Mouse (Mus musculus): ENCODE data around the gene Slc25a43. TPM values are rescaled to one million over a fixed set of nuclear protein-coding genes. Genes with fewer than 3 reads are reported as not detected.

Gene Slc25a43
- under 1 TPM; 0.33 to 0.68 TPM for total RNA-seq (2021)

GRCm38 (mm10) chrX:36743503-36744101 lies at the start of gene Slc25a43:
Slc25a43 (plus strand) TSS chrX:36743659.
- peak; percentile 19 for DNase-seq

- no peak for DNase-seq
Observed at GRCm38 (mm10) chrX:36740124-36740951, 3.1 kb upstream of the Slc25a43 start.

DNA sequence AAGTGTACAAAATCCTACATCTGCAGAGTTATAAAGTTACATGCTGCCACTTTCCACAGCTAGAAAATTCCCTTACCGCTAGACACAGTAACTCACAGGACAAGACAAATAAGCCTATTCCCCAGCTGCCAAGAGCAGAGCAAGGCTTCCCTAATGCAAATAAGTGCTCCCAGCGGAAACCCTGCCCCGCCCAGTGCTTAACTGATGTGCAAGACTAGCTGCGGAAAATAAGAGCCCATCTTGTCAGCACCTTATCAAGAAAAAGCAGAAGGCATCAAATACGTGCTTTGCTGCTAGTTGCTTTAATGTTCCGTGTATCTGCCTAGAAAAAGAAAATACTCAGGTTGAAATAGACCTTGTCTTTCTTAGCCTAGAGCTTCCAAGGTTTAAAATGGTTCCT lies 2.2 kb upstream of the Slc25a43 start:
- DNase-seq = no peak

- DNase-seq = no peak
Observed at GRCm38 (mm10) chrX:36742744-36743143, 715 bp upstream of the Slc25a43 start.

DNA sequence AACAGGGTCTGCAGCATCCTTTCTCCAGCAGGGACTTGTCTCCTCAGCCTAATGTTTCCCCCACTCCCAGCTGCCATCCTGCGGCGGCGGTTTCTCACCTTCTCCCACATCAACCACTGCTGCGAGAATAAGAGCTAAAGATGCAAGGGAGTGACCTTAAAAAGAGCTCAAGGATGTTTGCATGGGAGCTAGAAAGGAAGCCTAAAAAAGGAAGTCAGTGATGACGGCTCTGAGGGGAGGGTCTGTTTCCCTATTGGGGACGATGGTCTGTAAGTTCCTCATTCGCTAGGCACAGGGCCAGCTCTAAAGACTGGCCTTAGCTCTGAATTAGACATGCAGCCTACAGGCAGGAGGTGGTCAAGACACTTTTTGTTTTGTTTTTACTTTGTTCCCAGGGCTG lies 1.3 kb downstream of the Slc25a43 start:
- DNase-seq = peak; percentile 53

DNA sequence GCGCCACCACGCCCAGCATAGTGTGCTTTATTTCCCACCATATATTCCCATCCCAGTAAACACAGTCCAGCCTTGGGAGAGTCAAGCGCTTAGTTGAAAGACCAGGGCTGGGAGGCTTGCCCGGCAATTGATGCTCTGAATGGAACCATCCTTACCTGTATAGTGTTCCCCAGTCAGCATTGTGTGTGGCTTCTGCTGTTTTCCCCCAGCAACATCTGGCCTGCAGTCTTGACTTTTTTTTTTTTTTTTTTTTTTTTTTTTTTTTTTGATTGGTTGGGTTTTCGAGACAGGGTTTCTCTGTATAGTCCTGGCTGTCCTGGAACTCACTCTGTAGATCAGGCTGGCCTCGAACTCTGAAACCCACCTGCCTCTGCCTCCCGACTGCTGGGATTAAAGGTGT lies 1.9 kb downstream of the Slc25a43 start:
- DNase-seq = no peak

DNA sequence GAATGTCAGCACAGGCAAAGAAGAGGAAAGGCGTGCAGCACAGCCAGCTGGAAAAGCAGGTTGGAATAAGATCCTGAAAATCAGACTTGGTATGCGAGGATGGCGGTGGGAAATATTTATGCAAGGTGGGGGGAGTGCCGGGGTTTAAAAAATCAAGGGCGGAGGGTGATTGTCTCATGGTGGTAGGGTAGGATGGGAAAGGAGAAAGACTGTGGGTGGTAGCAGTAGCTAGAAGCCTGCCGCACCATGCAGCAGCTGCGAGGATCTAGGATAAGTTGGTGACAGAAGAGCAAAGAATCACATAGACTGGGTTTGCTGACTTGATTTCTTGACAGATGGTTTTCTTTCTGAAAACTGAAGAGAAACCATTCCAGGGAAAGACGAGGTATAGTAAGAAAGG lies 3.3 kb downstream of the Slc25a43 start:
- no peak for DNase-seq

DNA sequence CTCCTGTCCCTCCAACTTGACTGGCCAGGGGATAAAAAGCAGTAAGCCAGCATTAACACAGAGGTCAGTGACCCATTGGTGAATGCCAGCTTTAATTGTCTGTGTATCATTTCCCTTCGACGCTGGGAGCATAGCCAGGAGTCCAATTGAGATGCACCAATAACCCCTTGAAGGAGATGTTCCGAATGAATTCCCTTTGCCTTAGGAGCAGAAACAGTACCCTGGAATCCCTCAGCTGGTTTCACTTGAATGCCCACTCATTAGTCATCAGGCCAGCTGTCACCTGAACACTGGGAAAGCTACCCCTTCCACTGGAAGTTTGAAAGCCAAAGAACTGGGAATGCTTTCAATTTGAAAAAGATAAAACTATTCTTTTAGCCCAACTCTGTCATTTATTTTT lies 5.1 kb downstream of the Slc25a43 start:
- DNase-seq = no peak

- DNase-seq = no peak
Observed at GRCm38 (mm10) chrX:36749281-36749785, 5.9 kb downstream of the Slc25a43 start.

DNA sequence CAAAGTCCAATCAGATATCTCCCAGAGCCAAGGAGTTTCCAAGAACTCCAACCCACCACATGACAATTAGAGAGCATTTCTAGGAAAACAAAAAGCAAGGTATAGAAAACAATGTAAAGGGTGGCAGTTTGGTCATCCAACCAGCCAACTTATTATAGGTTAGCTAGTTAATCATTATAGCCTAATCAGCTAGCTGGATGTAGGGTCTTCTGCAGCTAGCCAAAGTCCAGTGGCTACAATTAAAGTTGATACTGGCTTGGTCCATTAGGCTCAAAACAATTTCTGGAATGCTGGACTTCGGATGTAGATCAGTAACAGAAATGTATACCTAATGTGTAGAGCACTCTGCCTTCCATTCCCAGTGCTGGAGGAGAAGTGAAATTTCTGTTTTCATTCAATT lies 7.1 kb downstream of the Slc25a43 start:
- DNase-seq = no peak

DNA sequence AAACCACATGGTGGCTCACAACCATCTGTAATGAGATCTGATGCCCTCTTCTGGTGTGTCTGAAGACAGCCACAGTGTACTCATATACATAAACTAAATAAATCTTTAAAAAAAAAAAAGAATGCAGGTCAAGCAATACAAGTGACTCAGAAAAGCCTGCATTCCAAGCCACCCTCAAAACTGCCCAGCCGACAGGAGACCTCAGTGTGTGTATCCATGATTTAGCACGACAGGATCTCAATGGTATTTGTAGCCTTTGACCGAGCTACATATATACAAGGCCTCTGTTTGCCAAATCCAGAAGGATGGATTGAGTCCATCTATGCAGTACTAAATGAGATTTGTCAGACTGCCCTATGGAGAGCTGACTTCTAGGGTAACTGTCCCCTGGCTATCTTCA lies 9.1 kb downstream of the Slc25a43 start:
- DNase-seq = no peak

GRCm38 (mm10) chrX:36757796-36758472 lies 14.5 kb downstream of the Slc25a43 start:
- DNase-seq = no peak

DNA sequence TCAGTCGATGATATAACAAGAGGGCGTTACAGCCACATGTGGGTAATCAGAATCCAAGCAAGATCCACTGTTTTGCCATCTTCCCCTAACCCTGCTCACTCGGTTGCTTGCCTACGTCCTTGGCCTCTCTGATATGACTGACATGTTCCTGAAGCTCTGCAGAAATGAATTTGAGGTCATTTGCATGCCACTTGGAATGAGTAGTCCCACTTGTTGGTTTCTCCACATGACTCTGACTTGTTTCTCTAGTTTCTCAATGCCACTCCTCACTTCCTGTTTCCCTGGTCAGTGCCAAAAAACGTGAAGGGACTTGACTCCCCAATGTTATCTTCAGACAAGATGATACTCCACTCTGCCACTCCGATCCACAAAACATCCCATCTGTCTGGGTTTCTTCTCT lies 15.1 kb downstream of the Slc25a43 start:
- no peak for DNase-seq

DNA sequence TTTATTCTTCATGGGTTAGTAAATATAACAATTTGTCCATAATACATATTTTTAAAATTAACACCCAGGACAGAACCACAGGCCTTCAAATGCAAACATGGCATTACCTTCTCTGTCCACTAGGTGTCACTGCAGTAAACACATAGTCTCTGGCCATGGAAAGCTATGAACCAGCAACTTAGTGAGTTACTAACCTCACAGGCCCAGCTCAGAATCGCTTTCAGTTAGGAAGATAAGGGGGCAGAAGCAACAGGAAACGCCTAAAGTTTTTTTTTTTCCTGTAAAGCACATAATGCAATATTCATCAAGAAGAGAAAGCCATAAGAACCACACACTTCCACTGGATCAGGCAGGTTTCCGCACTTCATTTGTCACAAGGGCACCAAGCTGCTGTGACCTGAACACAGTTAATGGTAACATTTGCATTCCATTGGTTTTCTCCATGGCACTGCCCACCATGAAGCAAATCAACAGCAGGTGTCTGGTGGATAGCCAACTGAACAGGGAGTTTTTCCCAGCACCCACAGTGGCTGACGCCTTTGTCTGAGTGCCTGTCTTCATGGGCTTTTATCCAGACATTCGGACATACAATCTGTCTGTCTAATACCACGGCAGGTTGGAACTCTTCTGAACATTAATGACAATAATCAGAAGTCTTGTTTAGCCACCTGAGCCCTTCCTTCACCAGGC lies 17.6 kb downstream of the Slc25a43 start:
- DNase-seq = peak; percentile 59

GRCm38 (mm10) chrX:36762289-36762688 lies 18.8 kb downstream of the Slc25a43 start:
- no peak for DNase-seq

DNA sequence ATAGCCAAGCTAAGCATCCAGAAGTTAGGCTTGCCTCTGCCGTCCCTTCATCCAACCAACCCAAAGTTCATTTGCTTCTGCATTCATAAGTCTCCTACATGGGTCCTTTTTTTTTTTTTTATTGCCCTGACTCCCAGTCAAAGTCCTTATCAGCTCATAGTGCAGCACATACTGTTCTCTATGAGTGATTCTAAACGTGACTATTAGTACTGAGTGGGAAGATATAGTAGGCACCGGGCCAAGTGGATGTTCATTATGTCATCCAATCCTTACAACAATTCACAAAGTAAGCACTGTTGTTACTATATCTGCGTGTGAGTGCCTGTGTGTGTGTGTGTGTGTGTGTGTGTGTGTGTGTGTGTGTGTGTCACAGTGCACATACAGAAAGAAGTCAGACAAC lies 19.4 kb downstream of the Slc25a43 start:
- peak; percentile 14 for DNase-seq

DNA sequence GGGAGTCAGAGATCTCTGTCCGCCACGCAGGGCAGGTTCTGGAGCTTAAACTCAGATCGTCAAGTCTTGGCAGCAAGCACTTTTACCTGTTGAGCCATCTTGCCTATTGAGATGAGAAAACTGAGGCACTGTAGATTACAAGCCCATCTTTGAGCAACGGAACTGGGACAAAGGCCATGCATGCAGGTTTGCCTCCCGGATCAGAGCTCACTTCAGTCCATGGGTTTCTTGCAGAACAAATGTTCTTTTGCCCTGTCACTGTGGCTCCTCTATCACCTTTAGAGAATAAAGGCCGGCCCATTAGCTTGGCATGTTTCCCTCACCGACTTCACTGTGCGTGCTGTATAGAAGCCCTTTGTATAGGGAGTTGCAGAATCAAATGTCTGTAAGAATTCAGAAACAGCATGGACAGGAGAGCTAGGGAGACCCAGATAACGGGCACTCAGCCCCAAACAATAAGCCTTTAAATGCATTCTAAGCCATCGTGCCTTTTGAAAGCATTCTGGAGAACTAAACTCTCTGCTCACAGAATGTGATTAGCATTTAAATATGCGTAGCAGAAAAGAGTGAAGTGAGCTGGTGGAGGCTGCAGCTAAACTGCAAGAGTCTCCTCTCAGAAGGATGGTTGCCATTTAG lies 20.0 kb downstream of the Slc25a43 start:
- no peak for DNase-seq

- DNase-seq = no peak
Observed at GRCm38 (mm10) chrX:36763934-36764317, 20.5 kb downstream of the Slc25a43 start.

GRCm38 (mm10) chrX:36767386-36767785 lies 23.9 kb downstream of the Slc25a43 start:
- no peak for DNase-seq

GRCm38 (mm10) chrX:36772591-36772990 lies 29.1 kb downstream of the Slc25a43 start:
- no peak for DNase-seq

- no peak for DNase-seq
Observed at GRCm38 (mm10) chrX:36775520-36775919, 32.1 kb downstream of the Slc25a43 start.

- DNase-seq = no peak
Observed at GRCm38 (mm10) chrX:36777694-36778093, 34.2 kb downstream of the Slc25a43 start.
